Mouse (Mus musculus): Measurements from ENCODE around the gene Gm14325. TPM values are rescaled to one million over a fixed set of nuclear protein-coding genes. Genes with fewer than 3 reads are reported as not detected.
"Not testable (repeated sequence)": the region's sequence is repeated elsewhere in the genome, so short reads cannot be mapped to it uniquely, and the experiment has no call there.

The Gm14325 gene
- polyA plus RNA-seq (2014; fragmentation: Nextera tagmentation; extraction: Ambion mirVana): 29.4 and 46.1 TPM in 2 replicates

DNA sequence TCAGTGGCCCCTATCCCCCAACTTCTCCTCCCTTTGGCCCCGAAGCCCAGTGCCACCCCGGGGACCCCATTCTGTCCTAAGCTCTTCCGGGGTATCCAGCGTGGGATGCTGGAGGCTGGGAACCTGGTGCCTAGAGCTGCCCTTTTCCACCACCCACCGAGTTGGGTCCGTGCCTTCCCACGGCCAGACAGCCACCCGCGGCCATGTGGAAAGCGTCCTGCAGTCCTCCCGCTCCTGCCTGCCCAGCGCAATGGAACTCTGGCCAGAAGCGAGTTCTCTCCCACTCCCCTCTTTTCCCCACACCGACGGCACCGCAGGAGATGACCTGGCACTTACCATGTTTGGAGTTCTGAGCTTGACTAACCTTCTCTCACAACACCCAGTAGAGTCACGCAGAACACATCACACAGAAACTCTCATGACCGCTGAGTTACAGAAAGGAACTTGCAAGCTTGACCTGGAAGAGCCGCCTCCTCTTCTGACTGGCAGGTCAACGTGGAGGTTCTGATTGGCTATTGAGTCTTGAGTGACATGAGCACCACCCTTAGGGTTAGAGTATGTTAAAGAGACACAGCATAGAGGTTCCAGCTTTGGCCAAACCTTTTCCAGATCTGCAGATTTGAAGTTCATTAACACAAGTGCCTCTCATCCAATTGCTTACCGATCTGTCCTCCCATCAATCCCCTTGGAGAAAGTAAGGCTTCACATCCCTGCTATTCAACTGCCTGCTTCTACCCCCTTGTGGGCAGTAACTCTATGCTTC, at the start of gene Gm14325:
Gene Gm14325, minus strand, starts transcription at position 436 of the 763 bp plus-strand sequence.
- ATAC-seq (ENCODE audit: insufficient number of reproducible peaks, insufficient read depth, low FRiP score, low read depth); H3K27me3 ChIP-seq (ENCODE audit: control insufficient read depth, insufficient read depth, low read length); H3K9me3 ChIP-seq (ENCODE audit: control insufficient read depth, low read length); H3K4me1 ChIP-seq (ENCODE audit: control insufficient read depth in 2 of 2, insufficient read depth in 2 of 2, low read length in 2 of 2); H3K36me3 ChIP-seq (ENCODE audit: control insufficient read depth, insufficient read depth, low read length); H3K27ac ChIP-seq (replicated peaks in 1 of 2; ENCODE audit: control insufficient read depth in 1 of 2, insufficient read depth in 1 of 2, low read depth in 2 of 2, low read length in 2 of 2): not testable (repeated sequence)
- Histone ChIP-seq H3K4me2 (ENCODE audit: low read length) (peak within 1 kb of the TSS; percentile 50), H3K4me3 (ENCODE audit: control insufficient read depth in 1 of 2, insufficient read depth in 1 of 2, low read depth in 1 of 2, low read length in 2 of 2) (peak within 1 kb of the TSS; percentile 36 to 45), H3K9ac (ENCODE audit: low read length) (peak within 1 kb of the TSS; percentile 57)
- 2% methylated on average over 15 of the region's 21 CpGs for WGBS

DNA sequence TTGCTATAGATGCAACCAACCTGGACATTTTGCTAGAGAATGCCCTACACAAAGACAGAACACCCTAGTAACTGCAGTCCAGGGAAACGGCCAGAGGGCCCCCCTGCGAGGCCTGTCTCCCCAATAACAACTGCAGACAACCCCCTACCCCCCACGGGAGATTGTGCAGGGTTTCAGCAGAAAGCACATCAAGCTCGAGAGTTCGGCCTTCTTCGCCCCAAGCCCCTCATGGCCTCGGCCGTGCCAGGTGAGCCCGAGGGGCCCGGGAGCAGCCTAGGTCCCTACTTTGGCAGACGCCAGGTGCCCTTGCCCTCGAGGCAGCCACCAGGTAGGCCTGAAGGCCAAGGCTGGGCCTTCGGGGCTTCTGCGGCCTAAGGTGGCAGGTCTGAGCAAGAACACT, 47.6 kb upstream of the Gm14325 start:
- not testable (repeated sequence) for H3K4me3 ChIP-seq (ENCODE audit: control insufficient read depth in 1 of 2, insufficient read depth in 1 of 2, low read depth in 1 of 2, low read length in 2 of 2); H3K4me2 ChIP-seq (ENCODE audit: low read length); H3K27me3 ChIP-seq (ENCODE audit: control insufficient read depth, insufficient read depth, low read length); ATAC-seq (ENCODE audit: insufficient number of reproducible peaks, insufficient read depth, low FRiP score, low read depth); H3K4me1 ChIP-seq (ENCODE audit: control insufficient read depth in 2 of 2, insufficient read depth in 2 of 2, low read length in 2 of 2); H3K27ac ChIP-seq (replicated peaks in 1 of 2; ENCODE audit: control insufficient read depth in 1 of 2, insufficient read depth in 1 of 2, low read depth in 2 of 2, low read length in 2 of 2); H3K9ac ChIP-seq (ENCODE audit: low read length); H3K9me3 ChIP-seq (ENCODE audit: control insufficient read depth, low read length); H3K36me3 ChIP-seq (ENCODE audit: control insufficient read depth, insufficient read depth, low read length)
- WGBS: 86% methylated on average over 14 of the region's 14 CpGs

DNA sequence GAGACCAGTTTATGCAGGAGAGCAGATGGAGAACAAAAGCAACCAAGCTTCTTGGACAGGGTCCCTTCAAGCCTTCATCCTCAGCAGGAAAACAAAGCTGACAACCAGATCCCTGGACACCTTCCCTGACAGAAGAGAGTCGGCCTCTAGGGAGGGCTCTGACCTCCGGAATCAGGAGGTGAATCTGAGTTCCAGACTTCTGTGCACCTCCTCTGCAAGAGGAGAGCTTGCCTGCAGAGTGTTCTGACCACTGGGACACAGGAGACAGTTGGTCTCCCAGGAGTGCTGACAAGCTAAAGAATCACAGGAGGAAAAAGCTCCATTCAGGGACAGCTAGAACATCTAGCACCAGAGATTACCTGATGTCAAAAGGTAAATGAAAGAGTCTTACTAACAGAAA, 22.1 kb upstream of the Gm14325 start:
- not testable (repeated sequence) for H3K27ac ChIP-seq (replicated peaks in 1 of 2; ENCODE audit: control insufficient read depth in 1 of 2, insufficient read depth in 1 of 2, low read depth in 2 of 2, low read length in 2 of 2); H3K27me3 ChIP-seq (ENCODE audit: control insufficient read depth, insufficient read depth, low read length); ATAC-seq (ENCODE audit: insufficient number of reproducible peaks, insufficient read depth, low FRiP score, low read depth); H3K4me1 ChIP-seq (ENCODE audit: control insufficient read depth in 2 of 2, insufficient read depth in 2 of 2, low read length in 2 of 2); H3K9ac ChIP-seq (ENCODE audit: low read length); H3K4me2 ChIP-seq (ENCODE audit: low read length); H3K9me3 ChIP-seq (ENCODE audit: control insufficient read depth, low read length); H3K36me3 ChIP-seq (ENCODE audit: control insufficient read depth, insufficient read depth, low read length); H3K4me3 ChIP-seq (ENCODE audit: control insufficient read depth in 1 of 2, insufficient read depth in 1 of 2, low read depth in 1 of 2, low read length in 2 of 2)
- WGBS: 74% methylated on average over 2 of the region's 2 CpGs

- H3K9me3 ChIP-seq (ENCODE audit: control insufficient read depth, low read length); H3K4me1 ChIP-seq (ENCODE audit: control insufficient read depth in 2 of 2, insufficient read depth in 2 of 2, low read length in 2 of 2); H3K4me2 ChIP-seq (ENCODE audit: low read length); H3K4me3 ChIP-seq (ENCODE audit: control insufficient read depth in 1 of 2, insufficient read depth in 1 of 2, low read depth in 1 of 2, low read length in 2 of 2); H3K27ac ChIP-seq (replicated peaks in 1 of 2; ENCODE audit: control insufficient read depth in 1 of 2, insufficient read depth in 1 of 2, low read depth in 2 of 2, low read length in 2 of 2); H3K9ac ChIP-seq (ENCODE audit: low read length); H3K27me3 ChIP-seq (ENCODE audit: control insufficient read depth, insufficient read depth, low read length); ATAC-seq (ENCODE audit: insufficient number of reproducible peaks, insufficient read depth, low FRiP score, low read depth); H3K36me3 ChIP-seq (ENCODE audit: control insufficient read depth, insufficient read depth, low read length): not testable (repeated sequence)
- 62% methylated on average over 1 of the region's 1 CpGs for WGBS
These were observed 3.5 kb upstream of the Gm14325 start for GRCm38 (mm10) chr2:177843666-177844065.

GRCm38 (mm10) chr2:177836756-177837155, 3.4 kb downstream of the Gm14325 start:
- H3K9ac ChIP-seq (ENCODE audit: low read length); H3K4me2 ChIP-seq (ENCODE audit: low read length); H3K27me3 ChIP-seq (ENCODE audit: control insufficient read depth, insufficient read depth, low read length); H3K36me3 ChIP-seq (ENCODE audit: control insufficient read depth, insufficient read depth, low read length); H3K27ac ChIP-seq (replicated peaks in 1 of 2; ENCODE audit: control insufficient read depth in 1 of 2, insufficient read depth in 1 of 2, low read depth in 2 of 2, low read length in 2 of 2); H3K9me3 ChIP-seq (ENCODE audit: control insufficient read depth, low read length); H3K4me3 ChIP-seq (ENCODE audit: control insufficient read depth in 1 of 2, insufficient read depth in 1 of 2, low read depth in 1 of 2, low read length in 2 of 2); H3K4me1 ChIP-seq (ENCODE audit: control insufficient read depth in 2 of 2, insufficient read depth in 2 of 2, low read length in 2 of 2); ATAC-seq (ENCODE audit: insufficient number of reproducible peaks, insufficient read depth, low FRiP score, low read depth): not testable (repeated sequence)

- WGBS: 97% methylated on average over 5 of the region's 5 CpGs
- not testable (repeated sequence) for H3K27ac ChIP-seq (replicated peaks in 1 of 2; ENCODE audit: control insufficient read depth in 1 of 2, insufficient read depth in 1 of 2, low read depth in 2 of 2, low read length in 2 of 2); ATAC-seq (ENCODE audit: insufficient number of reproducible peaks, insufficient read depth, low FRiP score, low read depth)
These were observed 4.2 kb downstream of the Gm14325 start for GRCm38 (mm10) chr2:177835733-177836536.

DNA sequence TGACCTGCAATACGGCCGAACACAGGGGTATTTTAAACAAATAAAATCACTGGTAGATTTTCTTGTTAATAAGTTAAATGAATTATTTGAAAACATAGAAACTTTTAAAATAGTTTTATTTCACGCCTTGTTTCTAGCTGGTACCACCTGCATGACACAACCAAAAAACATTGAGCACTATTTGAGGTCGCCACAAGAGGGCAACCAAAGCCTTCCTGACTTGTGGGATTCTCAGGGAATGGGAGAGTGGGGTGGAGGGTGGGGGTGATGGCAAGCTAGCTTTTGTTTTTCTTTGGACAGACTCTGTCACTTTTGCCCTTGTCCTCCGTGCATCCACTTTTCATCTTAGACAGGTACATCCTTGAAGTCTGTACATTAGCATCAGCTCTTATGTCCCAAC, 18.2 kb downstream of the Gm14325 start:
- not testable (repeated sequence) for H3K4me1 ChIP-seq (ENCODE audit: control insufficient read depth in 2 of 2, insufficient read depth in 2 of 2, low read length in 2 of 2); H3K27me3 ChIP-seq (ENCODE audit: control insufficient read depth, insufficient read depth, low read length); H3K9ac ChIP-seq (ENCODE audit: low read length); H3K4me2 ChIP-seq (ENCODE audit: low read length); H3K4me3 ChIP-seq (ENCODE audit: control insufficient read depth in 1 of 2, insufficient read depth in 1 of 2, low read depth in 1 of 2, low read length in 2 of 2); H3K27ac ChIP-seq (replicated peaks in 1 of 2; ENCODE audit: control insufficient read depth in 1 of 2, insufficient read depth in 1 of 2, low read depth in 2 of 2, low read length in 2 of 2); H3K9me3 ChIP-seq (ENCODE audit: control insufficient read depth, low read length); H3K36me3 ChIP-seq (ENCODE audit: control insufficient read depth, insufficient read depth, low read length); ATAC-seq (ENCODE audit: insufficient number of reproducible peaks, insufficient read depth, low FRiP score, low read depth)
- 33% methylated on average over 1 of the region's 5 CpGs for WGBS

More at GRCm38 (mm10) chr2:177835733-177836536, 4.2 kb downstream of the Gm14325 start:
- H3K4me3 ChIP-seq (ENCODE audit: control insufficient read depth in 1 of 2, insufficient read depth in 1 of 2, low read depth in 1 of 2, low read length in 2 of 2); H3K9me3 ChIP-seq (ENCODE audit: control insufficient read depth, low read length); H3K27me3 ChIP-seq (ENCODE audit: control insufficient read depth, insufficient read depth, low read length); H3K9ac ChIP-seq (ENCODE audit: low read length); H3K36me3 ChIP-seq (ENCODE audit: control insufficient read depth, insufficient read depth, low read length); H3K4me1 ChIP-seq (ENCODE audit: control insufficient read depth in 2 of 2, insufficient read depth in 2 of 2, low read length in 2 of 2); H3K4me2 ChIP-seq (ENCODE audit: low read length): not testable (repeated sequence)

All from heart, embryonic 14.5 days (tissue).